Comparison of ENCODE assay signal across 8 mouse cellular contexts in the genomic region with DNA sequence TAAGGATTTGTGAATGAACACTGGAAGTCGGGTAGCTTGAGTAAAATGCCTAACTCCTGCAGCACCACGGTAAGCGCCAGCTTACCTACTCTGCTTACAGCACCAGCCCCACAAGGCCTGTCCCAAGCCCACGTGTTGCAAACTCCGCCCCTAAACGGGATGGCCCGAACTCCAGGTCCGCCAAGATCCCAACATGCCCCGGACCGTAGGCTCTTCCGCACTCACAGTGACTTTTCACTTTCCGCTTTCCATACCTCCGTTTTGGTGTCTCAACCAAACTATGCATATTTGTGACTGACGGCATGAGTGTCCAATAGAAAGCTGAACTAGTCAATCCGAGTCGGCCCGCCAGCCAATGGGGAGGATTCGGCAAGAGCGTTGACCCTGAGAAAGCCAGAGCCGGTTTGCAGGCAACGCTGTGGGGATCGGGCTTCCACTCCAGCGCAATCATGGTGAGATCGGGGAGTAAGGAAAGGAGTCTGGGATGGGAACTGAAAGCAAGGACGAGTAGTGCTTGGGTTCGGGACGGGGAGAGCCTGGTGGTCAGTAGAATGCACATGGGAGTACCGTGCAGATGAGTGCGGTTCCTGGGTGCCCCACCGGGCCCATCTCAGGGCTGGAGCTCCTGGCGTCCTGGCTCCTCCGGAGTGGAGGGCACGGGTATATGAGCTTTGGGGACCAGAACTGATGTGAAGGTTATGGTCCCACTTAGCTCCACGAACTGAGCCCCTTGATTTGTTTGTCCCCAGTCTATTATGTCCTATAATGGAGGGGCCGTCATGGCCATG. TPM values are rescaled to one million over a fixed set of nuclear protein-coding genes. Genes with fewer than 3 reads are reported as not detected.
DNase-seq lines count a peak whose midpoint lies in the region; ATAC-seq lines count a peak whose summit lies in the region.

A gene (plus strand): TSS at position 361 of the 788 bp plus-strand sequence.

- no peaks in the 10 kb centered on the region for H3K27me3 ChIP-seq in heart, embryonic 14.5 days (ENCODE audit: control insufficient read depth, insufficient read depth, low read length)
- peaks cover 43% of the 10 kb centered on the region for H3K27me3 ChIP-seq in liver, embryonic 13.5 days
- no peaks in the 10 kb centered on the region for H3K27me3 ChIP-seq in stomach, embryonic 16.5 days (ENCODE audit: control insufficient read depth, insufficient read depth, low read length)

- peaks cover 34% of the 10 kb centered on the region for H3K36me3 ChIP-seq in heart, embryonic 14.5 days (ENCODE audit: control insufficient read depth, insufficient read depth, low read length)
- H3K36me3 ChIP-seq in liver, embryonic 13.5 days: peaks cover 34% of the 10 kb centered on the region
- peaks cover 8% of the 10 kb centered on the region; the same call in 1 of the 2 replicates for H3K36me3 ChIP-seq in stomach, embryonic 16.5 days (ENCODE audit: control insufficient read depth, insufficient read depth, low read length)

- peak; percentile 99 for DNase-seq in c-Kit-negative CD71-positive TER-119-positive erythroid progenitor cells, embryonic 14.5 days (ENCODE audit: low read depth, low spot score)
- peak; percentile 100 for DNase-seq in fibroblast of lung, adult 2 months (ENCODE audit: low read depth)
- DNase-seq in kidney, postnatal 14 days: peak; percentile 100
- DNase-seq in liver, embryonic 13.5 days: peak; percentile 99
- DNase-seq in neural tube, embryonic 10.5 days (ENCODE audit: extremely low spot score, low spot score): peak; percentile 94

- H3K9me3 ChIP-seq in heart, embryonic 14.5 days (ENCODE audit: control insufficient read depth, low read length): no peaks in the 10 kb centered on the region
- H3K9me3 ChIP-seq in liver, embryonic 13.5 days (replicated peaks): no peaks in the 10 kb centered on the region
- H3K9me3 ChIP-seq in stomach, embryonic 16.5 days (replicated peaks; ENCODE audit: control insufficient read depth, low read length): no peaks in the 10 kb centered on the region

- H3K4me3 ChIP-seq in heart, embryonic 14.5 days (ENCODE audit: control insufficient read depth in 1 of 2, insufficient read depth in 1 of 2, low read depth in 1 of 2, low read length in 2 of 2): peak within 1 kb of the TSS; percentile 70 to 85
- H3K4me3 ChIP-seq in liver, embryonic 13.5 days (replicated peaks): peak within 1 kb of the TSS; percentile 77
- peak within 1 kb of the TSS; percentile 63 for H3K4me3 ChIP-seq in stomach, embryonic 16.5 days (replicated peaks; ENCODE audit: low read length)

- H3K9ac ChIP-seq in heart, embryonic 14.5 days (ENCODE audit: low read length): peak within 1 kb of the TSS; percentile 85
- H3K9ac ChIP-seq in liver, embryonic 13.5 days: peak within 1 kb of the TSS; percentile 80
- H3K9ac ChIP-seq in stomach, embryonic 16.5 days (ENCODE audit: low read length): peak within 1 kb of the TSS; percentile 80

- peak within 1 kb of the TSS; percentile 89 for H3K4me2 ChIP-seq in heart, embryonic 14.5 days (ENCODE audit: low read length)
- H3K4me2 ChIP-seq in liver, embryonic 13.5 days: peak within 1 kb of the TSS; percentile 85
- H3K4me2 ChIP-seq in stomach, embryonic 16.5 days (ENCODE audit: low read depth, low read length): peak within 1 kb of the TSS; percentile 83

- H3K27ac ChIP-seq in heart, embryonic 14.5 days (replicated peaks in 1 of 2; ENCODE audit: control insufficient read depth in 1 of 2, insufficient read depth in 1 of 2, low read depth in 2 of 2, low read length in 2 of 2): peak within 1 kb of the TSS; percentile 77 to 80
- peak within 1 kb of the TSS; percentile 71 for H3K27ac ChIP-seq in liver, embryonic 13.5 days
- H3K27ac ChIP-seq in stomach, embryonic 16.5 days (ENCODE audit: low read length): peak within 1 kb of the TSS; percentile 85

- peaks cover 7 to 23% of the 10 kb centered on the region in 2 experiments; a peak in 3 of 4 replicates for H3K4me1 ChIP-seq in heart, embryonic 14.5 days (ENCODE audit: control insufficient read depth in 2 of 2, insufficient read depth in 2 of 2, low read length in 2 of 2)
- peaks cover 62% of the 10 kb centered on the region for H3K4me1 ChIP-seq in liver, embryonic 13.5 days (replicated peaks)
- peaks cover 23% of the 10 kb centered on the region for H3K4me1 ChIP-seq in stomach, embryonic 16.5 days (ENCODE audit: control insufficient read depth, insufficient read depth, low read length)

- ATAC-seq in CD4-positive, CD25-positive, alpha-beta regulatory T cell, adult 4 months: peak; percentile 90
- ATAC-seq in heart, embryonic 14.5 days (ENCODE audit: insufficient number of reproducible peaks, insufficient read depth, low FRiP score, low read depth): peak; percentile 84
- ATAC-seq in liver, embryonic 13.5 days (ENCODE audit: low read depth): peak; percentile 92
- ATAC-seq in stomach, embryonic 16.5 days (ENCODE audit: insufficient read depth, low FRiP score): peak; percentile 92

- under 1% methylated on average over 35 of the region's 35 CpGs for WGBS in heart, embryonic 14.5 days
- WGBS in liver, embryonic 13.5 days (ENCODE audit: insufficient replicate concordance): under 1% methylated on average over 35 of the region's 35 CpGs
- under 1% methylated on average over 35 of the region's 35 CpGs for WGBS in stomach, embryonic 16.5 days

RNA-seq across cellular contexts. Expression of the gene that starts here (rescaled TPM):
- polyA plus RNA-seq in CD4-positive, CD25-positive, alpha-beta regulatory T cell, adult 4 months (2017; shearing (Covaris generic)): 100 to 1,000 TPM; 453 to 558 TPM
- polyA plus RNA-seq in heart, embryonic 14.5 days (2014; fragmentation: Nextera tagmentation; extraction: Ambion mirVana): 430 and 441 TPM in 2 replicates
- polyA plus RNA-seq in liver, embryonic 13.5 days (2015; fragmentation: Nextera tagmentation; extraction: Ambion mirVana): 335 and 374 TPM in 2 replicates
- 363 and 373 TPM in 2 replicates for polyA plus RNA-seq in stomach, embryonic 16.5 days (2015; fragmentation: Nextera tagmentation; extraction: Ambion mirVana)

Comparison
In these comparisons a context has a peak if more than half of its experiments do, and no peak if none do; other contexts are left out.
1. Peak in every context shown above with its lines: DNase-seq, ATAC-seq, H3K4me3 ChIP-seq and H3K27ac ChIP-seq.